Mouse (Mus musculus): ENCODE results near the gene Ano4.

GRCm38 (mm10) chr10:89386461-89386860 lies 41.9 kb upstream of the Ano4 start:
- TF ChIP-seq CTCF (IDR thresholded peaks at IDR 0.05; ENCODE audit: low read depth) (no peak), EP300 (IDR thresholded peaks at IDR 0.05; ENCODE audit: low read depth) (no peak)
